Mouse (Mus musculus) midbrain, embryonic 13.5 days (tissue): ENCODE results near the gene Aip. TPM values are rescaled to one million over a fixed set of nuclear protein-coding genes. Genes with fewer than 3 reads are reported as not detected.

Source experiments
- ATAC-seq: fragments of 200-750 bp; cut with Nextera tagmentation; 2 replicates; pipeline ENCODE4 v1.8.0; 2017; ENCODE audit warnings: mild to moderate bottlenecking, moderate TSS enrichment, moderate library complexity
- H3K27ac ChIP-seq: fragments of 300-500 bp; sonication (generic); 2 replicates; pipeline ENCODE4 v1.5.1; 2015; ENCODE audit warnings: inconsistent platforms, mild to moderate bottlenecking, moderate library complexity
- H3K27me3 ChIP-seq: fragments of 300-500 bp; sonication (generic); 2 replicates; pipeline ENCODE4 v1.6.1; 2015; ENCODE audit warnings: mild to moderate bottlenecking, inconsistent platforms
- H3K36me3 ChIP-seq: fragments of 300-500 bp; sonication (generic); 2 replicates; pipeline ENCODE4 v1.6.1; 2015; ENCODE audit warnings: mild to moderate bottlenecking, inconsistent platforms
- H3K4me1 ChIP-seq: fragments of 300-500 bp; sonication (generic); replicated peaks from 2 replicates; pipeline ENCODE4 v1.6.1; 2015; ENCODE audit warnings: inconsistent platforms
- H3K4me2 ChIP-seq: fragments of 300-500 bp; sonication (generic); replicated peaks from 2 replicates; pipeline ENCODE4 v1.6.1; 2015; ENCODE audit warnings: moderate library complexity, mild to moderate bottlenecking, inconsistent platforms
- H3K4me3 ChIP-seq: fragments of 300-500 bp; sonication (generic); replicated peaks from 2 replicates; pipeline ENCODE4 v1.5.1; 2015; ENCODE audit warnings: mild to moderate bottlenecking, inconsistent platforms
- H3K9ac ChIP-seq: fragments of 300-500 bp; sonication (generic); replicated peaks from 2 replicates; pipeline ENCODE4 v1.6.1; 2015; ENCODE audit warnings: mild to moderate bottlenecking, inconsistent platforms
- H3K9me3 ChIP-seq: fragments of 300-500 bp; sonication (generic); 2 replicates; pipeline ENCODE4 v1.6.1; 2016; ENCODE audit warnings: mild to moderate bottlenecking, inconsistent platforms
- WGBS: fragments of 180-500 bp; shearing (Covaris S2); methylation state at CpG from one replicate; pipeline ENCODE4 v1.1.7; 2015; 5-methylcytosine and 5-hydroxymethylcytosine counted together
- polyA plus RNA-seq: library from polyadenylated mRNA; unstranded; fragments of >200 nt; fragmentation: Nextera tagmentation; extraction: Ambion mirVana; gene quantifications from 2 replicates; pipeline ENCODE4 v1.2.1, GENCODE M21; 2015

Gene Aip
- polyA plus RNA-seq, 1 experiment from 2014 or later = 79.8 TPM

DNA sequence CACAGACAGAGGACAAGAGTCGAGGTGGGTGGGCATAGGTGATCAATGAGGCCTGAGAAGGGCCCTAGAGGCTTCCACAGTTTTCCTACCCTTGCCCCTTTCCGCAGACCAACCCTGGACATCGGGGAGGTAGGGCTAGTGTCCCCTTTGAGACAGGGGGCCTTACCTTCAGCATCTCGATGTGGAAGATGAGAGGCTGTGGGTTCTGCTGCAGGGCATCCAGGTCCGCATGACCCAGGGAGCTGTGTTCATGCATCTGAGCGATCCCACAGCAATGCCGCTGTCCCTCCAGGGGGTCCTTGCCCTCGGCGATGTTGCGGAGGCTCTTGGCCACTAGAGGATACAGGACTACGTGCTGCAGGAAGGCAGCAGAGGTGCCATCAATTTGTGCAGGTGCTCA is 9.8 kb downstream of the Aip start:
- Histone ChIP-seq H3K9ac (no peak overlapping the region), H3K36me3 (peaks cover 78% of the 10 kb centered on the region), H3K9me3 (no peaks in the 10 kb centered on the region), H3K4me3 (no peak overlapping the region), H3K27ac (no peak overlapping the region), H3K4me2 (no peak overlapping the region), H3K27me3 (no peaks in the 10 kb centered on the region), H3K4me1 (peaks cover 9% of the 10 kb centered on the region)
- WGBS = 84% methylated on average over 11 of the region's 11 CpGs
- no peak for ATAC-seq

- WGBS = 95% methylated on average over 10 of the region's 10 CpGs
- Histone ChIP-seq H3K4me3 (no peak overlapping the region), H3K9me3 (no peaks in the 10 kb centered on the region), H3K4me2 (no peak overlapping the region), H3K27ac (no peak overlapping the region), H3K9ac (no peak overlapping the region), H3K36me3 (peaks cover 85% of the 10 kb centered on the region), H3K27me3 (no peaks in the 10 kb centered on the region), H3K4me1 (peaks cover 2% of the 10 kb centered on the region)
- ATAC-seq = no peak
Observed at GRCm38 (mm10) chr19:4115144-4115543, 10.5 kb downstream of the Aip start.

DNA sequence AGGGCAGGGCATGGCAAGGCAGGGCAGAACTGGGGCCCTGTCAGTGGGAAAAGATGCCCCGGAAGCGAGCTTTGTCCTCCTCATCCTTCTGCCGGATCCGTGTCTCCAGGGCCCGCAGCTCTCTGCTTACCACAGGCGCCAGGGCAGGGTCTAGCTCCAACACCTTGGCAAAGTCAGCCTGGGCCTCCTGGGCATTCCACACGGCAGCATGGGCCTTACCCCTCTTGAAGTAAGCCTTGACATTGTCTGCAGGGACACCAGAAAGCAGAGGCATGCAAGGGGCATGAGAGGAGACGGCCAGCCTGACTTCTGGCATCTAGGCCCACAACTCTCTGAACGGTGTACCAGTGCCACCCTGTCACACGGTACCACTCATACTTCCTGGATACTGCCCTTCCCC is 11.1 kb downstream of the Aip start:
- 95% methylated on average over 10 of the region's 10 CpGs for WGBS
- Histone ChIP-seq H3K4me1 (no peaks in the 10 kb centered on the region; the same call in 1 of the 2 replicates), H3K27me3 (no peaks in the 10 kb centered on the region), H3K9ac (no peak overlapping the region; the same call in 1 of the 2 replicates), H3K4me3 (no peak overlapping the region), H3K27ac (no peak overlapping the region), H3K4me2 (no peak overlapping the region), H3K9me3 (no peaks in the 10 kb centered on the region), H3K36me3 (peaks cover 90% of the 10 kb centered on the region)
- ATAC-seq = no peak

DNA sequence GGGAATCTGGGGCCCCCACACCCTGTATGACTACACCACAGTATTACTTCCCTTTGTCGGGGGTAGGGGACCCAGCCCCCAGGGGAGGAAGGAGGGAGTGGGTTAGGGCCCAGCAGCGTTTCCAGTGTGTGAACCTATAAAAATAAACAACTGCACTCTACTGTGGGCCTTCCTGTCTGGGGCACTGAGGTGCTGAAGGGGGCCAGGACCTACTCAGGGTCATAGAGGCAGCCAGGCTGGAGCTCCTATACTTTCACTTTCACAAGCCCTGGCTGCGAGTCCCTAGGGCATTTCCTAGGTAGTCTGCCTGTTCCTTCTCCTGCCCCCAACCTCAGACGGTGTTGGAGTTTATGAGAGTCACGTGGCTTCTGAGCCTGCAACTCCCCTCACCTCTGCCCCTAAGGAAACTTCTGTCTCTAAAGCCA is 11.8 kb downstream of the Aip start:
- peaks cover 94% of the 10 kb centered on the region for H3K36me3 ChIP-seq
- H3K4me3 ChIP-seq = no peak overlapping the region
- WGBS = 83% methylated on average over 5 of the region's 5 CpGs
- no peaks in the 10 kb centered on the region for H3K9me3 ChIP-seq
- H3K4me1 ChIP-seq = no peaks in the 10 kb centered on the region
- ATAC-seq = no peak
- no peaks in the 10 kb centered on the region for H3K27me3 ChIP-seq
- no peak overlapping the region for H3K9ac ChIP-seq
- no peak overlapping the region; the same call in 1 of the 2 replicates for H3K27ac ChIP-seq
- no peak overlapping the region for H3K4me2 ChIP-seq

DNA sequence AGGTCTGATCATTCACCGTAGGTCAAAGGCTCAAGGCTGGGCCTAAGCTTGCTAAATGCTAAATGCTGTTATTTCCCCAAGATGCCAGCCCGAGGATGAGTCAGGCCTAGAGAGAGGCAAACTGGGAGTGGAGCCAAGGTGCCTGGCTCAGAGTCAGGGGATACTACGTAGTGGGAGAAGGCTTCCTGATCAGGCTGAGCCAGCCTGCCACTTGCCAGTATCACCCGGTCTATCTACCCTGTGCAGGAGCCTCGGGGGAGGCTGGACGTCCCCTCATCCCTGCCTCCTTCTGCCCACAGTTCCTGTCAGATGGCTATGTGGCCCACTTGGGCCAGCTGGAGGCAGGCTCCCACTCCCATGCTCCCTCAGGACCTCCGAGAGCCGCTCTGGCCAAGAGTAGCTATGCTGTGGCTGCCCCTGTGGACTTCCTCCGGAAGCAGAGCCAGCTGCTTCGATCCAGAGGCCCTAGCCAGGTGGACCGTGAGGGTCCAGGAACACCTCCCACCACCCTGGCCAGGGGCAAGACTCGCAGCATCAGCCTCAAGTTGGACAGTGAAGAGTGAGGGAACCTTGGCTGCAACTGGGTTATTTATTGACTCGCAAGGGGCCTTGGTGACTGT is 12.4 kb downstream of the Aip start:
- 0 out of 2 replicates have a peak, but pooled peaks have one; percentile 18 for ATAC-seq
- WGBS = 86% methylated on average over 13 of the region's 13 CpGs
- Histone ChIP-seq H3K36me3 (peaks cover 96% of the 10 kb centered on the region), H3K27me3 (no peaks in the 10 kb centered on the region), H3K9ac (no peak overlapping the region), H3K4me1 (no peaks in the 10 kb centered on the region), H3K4me3 (no peak overlapping the region), H3K9me3 (no peaks in the 10 kb centered on the region), H3K27ac (no peak overlapping the region; the same call in 1 of the 2 replicates), H3K4me2 (no peak overlapping the region)

DNA sequence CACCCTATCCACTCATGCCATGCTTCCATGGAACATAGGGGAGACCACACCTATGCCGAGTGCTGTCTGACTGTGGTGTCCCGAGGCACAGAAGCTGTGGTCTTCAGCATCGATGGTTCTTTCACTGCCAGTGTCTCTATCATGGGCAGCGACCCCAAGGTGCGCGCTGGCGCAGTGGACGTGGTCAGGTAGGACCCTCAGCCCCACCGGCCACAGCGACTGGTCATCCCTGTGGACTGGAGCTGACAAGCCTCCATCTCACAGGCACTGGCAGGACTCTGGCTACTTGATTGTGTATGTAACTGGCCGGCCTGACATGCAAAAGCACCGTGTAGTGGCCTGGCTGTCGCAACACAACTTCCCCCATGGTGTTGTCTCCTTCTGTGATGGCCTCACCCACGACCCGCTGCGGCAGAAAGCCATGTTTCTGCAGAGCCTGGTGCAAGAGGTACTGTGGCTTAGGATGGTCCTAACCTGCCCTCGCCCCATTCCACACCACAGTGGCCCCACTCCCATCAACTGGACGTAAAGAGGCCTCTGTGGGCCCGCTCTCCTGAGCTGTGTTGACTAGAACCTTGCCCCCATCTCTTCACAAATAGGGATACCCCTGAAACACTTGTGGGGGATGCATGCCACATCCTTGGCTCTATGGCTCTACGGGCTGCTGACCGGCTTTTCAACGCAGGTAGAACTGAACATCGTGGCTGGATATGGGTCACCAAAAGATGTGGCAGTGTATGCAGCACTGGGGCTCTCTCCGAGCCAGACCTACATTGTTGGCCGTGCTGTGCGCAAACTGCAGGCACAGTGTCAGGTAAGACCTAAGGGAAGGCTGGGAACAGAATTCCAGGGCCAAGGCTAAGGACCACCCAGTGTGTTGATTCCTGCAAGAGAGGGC is 13.3 kb downstream of the Aip start:
- Histone ChIP-seq H3K4me3 (no peak overlapping the region), H3K9me3 (no peaks in the 10 kb centered on the region), H3K27me3 (no peaks in the 10 kb centered on the region), H3K4me2 (no peak overlapping the region), H3K9ac (no peak overlapping the region), H3K4me1 (no peaks in the 10 kb centered on the region), H3K27ac (no peak overlapping the region), H3K36me3 (peaks cover 97% of the 10 kb centered on the region)
- WGBS = 96% methylated on average over 26 of the region's 26 CpGs
- ATAC-seq = no peak

DNA sequence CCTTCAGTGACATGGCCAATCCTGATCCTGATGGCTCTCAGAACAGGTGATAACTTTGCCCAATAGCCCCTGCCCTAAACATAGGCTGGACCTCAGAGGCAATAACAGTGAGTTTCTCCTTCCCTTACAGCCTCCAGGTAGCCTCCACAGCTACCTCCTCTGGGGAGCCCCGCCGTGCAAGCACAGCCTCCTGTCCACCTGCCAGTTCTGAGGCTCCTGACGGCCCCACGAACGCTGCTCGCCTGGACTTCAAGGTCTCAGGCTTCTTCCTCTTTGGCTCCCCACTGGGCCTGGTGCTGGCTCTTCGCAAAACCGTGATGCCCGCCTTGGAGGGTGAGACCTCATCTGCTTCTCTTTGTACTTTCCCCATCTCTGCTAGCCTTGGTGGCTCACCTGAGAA is 17.1 kb downstream of the Aip start:
- WGBS = 87% methylated on average over 9 of the region's 9 CpGs
- peaks cover 92% of the 10 kb centered on the region for H3K36me3 ChIP-seq
- H3K27me3 ChIP-seq = no peaks in the 10 kb centered on the region

DNA sequence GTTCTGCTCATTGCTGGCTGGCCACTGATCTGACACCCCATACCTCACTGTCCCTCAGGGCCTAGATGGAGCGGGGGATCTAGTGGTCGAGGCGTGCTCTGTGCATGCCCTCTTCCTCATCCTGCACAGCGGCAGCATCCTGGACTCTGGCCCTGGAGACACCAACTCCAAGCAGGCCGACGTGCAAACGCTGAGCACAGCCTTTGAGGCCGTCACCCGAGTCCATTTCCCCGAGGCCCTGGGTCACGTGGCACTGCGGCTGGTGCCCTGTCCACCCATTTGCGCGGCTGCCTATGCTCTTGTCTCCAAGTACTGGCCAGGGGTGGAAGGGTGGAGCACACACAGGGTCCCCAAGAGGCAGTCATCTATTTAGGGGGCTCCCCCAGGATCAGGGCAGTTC is 19.0 kb downstream of the Aip start:
- Histone ChIP-seq H3K9ac (no peak overlapping the region), H3K27ac (no peak overlapping the region), H3K4me3 (no peak overlapping the region), H3K4me2 (no peak overlapping the region), H3K36me3 (peaks cover 79% of the 10 kb centered on the region), H3K27me3 (peaks cover 7% of the 10 kb centered on the region), H3K4me1 (peaks cover 7% of the 10 kb centered on the region), H3K9me3 (no peaks in the 10 kb centered on the region)
- 92% methylated on average over 14 of the region's 14 CpGs for WGBS
- ATAC-seq = no peak

More for the DNA sequence above, 17.1 kb downstream of the Aip start:
- no peak overlapping the region for H3K4me2 ChIP-seq
- no peak overlapping the region for H3K27ac ChIP-seq
- H3K4me3 ChIP-seq = no peak overlapping the region
- no peaks in the 10 kb centered on the region for H3K4me1 ChIP-seq
- no peaks in the 10 kb centered on the region for H3K9me3 ChIP-seq
- ATAC-seq = no peak
- no peak overlapping the region for H3K9ac ChIP-seq

DNA sequence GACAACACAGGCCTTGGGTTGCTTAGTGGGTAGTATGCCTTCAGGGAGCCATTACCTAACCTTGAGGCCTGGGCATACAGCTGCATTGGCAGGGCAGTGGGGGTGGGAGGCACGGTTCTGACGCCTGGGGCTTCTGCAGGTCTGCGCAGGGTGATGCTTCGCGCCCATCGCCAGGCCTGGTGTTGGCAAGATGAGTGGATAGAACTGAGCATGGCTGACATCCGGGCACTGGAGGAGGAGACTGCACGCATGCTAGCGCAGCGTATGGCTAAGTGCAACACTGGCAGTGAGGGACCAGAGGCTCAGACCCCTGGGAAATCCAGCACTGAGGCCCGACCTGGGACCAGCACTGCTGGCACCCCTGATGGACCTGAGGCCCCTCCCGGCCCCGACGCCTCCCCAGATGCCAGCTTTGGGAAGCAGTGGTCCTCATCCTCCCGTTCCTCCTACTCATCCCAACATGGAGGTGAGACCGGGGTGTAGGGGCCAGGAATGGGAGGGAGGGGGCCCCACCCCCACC is 20.9 kb downstream of the Aip start:
- ATAC-seq = no peak
- H3K36me3 ChIP-seq = peaks cover 60% of the 10 kb centered on the region
- 92% methylated on average over 16 of the region's 16 CpGs for WGBS

DNA sequence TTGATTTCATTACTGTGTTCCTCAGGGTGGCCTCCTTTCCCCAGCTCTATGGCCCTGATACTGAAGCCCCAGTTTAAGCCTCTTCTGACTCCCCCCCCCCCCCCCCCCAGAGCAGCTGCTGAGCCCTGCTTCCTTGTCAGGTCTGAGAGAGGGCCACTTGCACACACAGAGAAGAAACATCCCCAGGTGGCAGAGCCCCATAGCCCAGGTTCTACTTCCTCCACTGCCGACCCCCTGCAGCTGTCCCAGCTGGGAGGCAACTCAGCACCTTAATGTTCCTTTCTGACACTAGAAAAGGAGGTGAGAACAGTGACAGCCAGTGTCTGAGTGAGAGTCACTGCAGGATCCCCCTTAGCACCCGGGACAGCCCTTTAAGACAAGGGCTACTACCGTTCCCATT is 21.9 kb downstream of the Aip start:
- H3K9ac ChIP-seq = no peak overlapping the region
- no peak overlapping the region for H3K4me3 ChIP-seq
- no peak overlapping the region for H3K27ac ChIP-seq
- H3K27me3 ChIP-seq = peaks cover 11% of the 10 kb centered on the region
- WGBS = 89% methylated on average over 3 of the region's 3 CpGs
- peaks cover 52% of the 10 kb centered on the region for H3K36me3 ChIP-seq
- no peak overlapping the region for H3K4me2 ChIP-seq
- ATAC-seq = no peak
- H3K9me3 ChIP-seq = no peaks in the 10 kb centered on the region
- peaks cover 35% of the 10 kb centered on the region for H3K4me1 ChIP-seq

More for the DNA sequence above, 20.9 kb downstream of the Aip start:
- Histone ChIP-seq H3K9me3 (no peaks in the 10 kb centered on the region), H3K4me2 (no peak overlapping the region), H3K27me3 (peaks cover 11% of the 10 kb centered on the region), H3K27ac (no peak overlapping the region), H3K4me1 (peaks cover 26% of the 10 kb centered on the region), H3K4me3 (no peak overlapping the region), H3K9ac (no peak overlapping the region)

- Histone ChIP-seq H3K27ac (no peak overlapping the region), H3K27me3 (peaks cover 11% of the 10 kb centered on the region), H3K9ac (no peak overlapping the region), H3K4me1 (peaks cover 40% of the 10 kb centered on the region), H3K36me3 (peaks cover 48% of the 10 kb centered on the region), H3K9me3 (no peaks in the 10 kb centered on the region), H3K4me3 (no peak overlapping the region), H3K4me2 (no peak overlapping the region)
- WGBS = 93% methylated on average over 18 of the region's 18 CpGs
- ATAC-seq = no peak
Observed at GRCm38 (mm10) chr19:4103294-4103693, 22.4 kb downstream of the Aip start.

DNA sequence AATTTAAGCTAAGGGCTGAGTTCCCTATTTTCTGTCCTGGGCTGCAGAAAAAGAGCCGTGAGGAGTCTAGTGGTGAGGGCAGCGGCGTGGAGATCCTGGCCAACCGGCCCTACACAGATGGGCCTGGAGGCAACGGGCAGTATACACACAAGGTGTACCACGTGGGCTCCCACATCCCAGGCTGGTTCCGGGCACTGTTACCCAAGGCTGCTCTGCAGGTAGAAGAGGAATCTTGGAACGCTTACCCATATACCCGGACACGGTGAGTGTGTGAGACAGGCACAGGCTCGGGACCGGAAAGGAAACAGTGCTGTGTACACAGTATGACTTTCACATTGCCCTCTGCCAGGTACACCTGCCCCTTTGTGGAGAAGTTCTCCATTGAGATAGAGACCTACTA is 23.0 kb downstream of the Aip start:
- no peak overlapping the region; the same call in 1 of the 2 replicates for H3K9ac ChIP-seq
- H3K27ac ChIP-seq = no peak overlapping the region
- peaks cover 11% of the 10 kb centered on the region for H3K27me3 ChIP-seq
- H3K4me2 ChIP-seq = no peak overlapping the region
- 93% methylated on average over 12 of the region's 12 CpGs for WGBS
- ATAC-seq = no peak
- peaks cover 47% of the 10 kb centered on the region for H3K4me1 ChIP-seq
- no peak overlapping the region for H3K4me3 ChIP-seq
- H3K9me3 ChIP-seq = no peaks in the 10 kb centered on the region
- H3K36me3 ChIP-seq = peaks cover 41% of the 10 kb centered on the region
